ENCODE assay signal across 7 mouse cellular contexts in the genomic region with DNA sequence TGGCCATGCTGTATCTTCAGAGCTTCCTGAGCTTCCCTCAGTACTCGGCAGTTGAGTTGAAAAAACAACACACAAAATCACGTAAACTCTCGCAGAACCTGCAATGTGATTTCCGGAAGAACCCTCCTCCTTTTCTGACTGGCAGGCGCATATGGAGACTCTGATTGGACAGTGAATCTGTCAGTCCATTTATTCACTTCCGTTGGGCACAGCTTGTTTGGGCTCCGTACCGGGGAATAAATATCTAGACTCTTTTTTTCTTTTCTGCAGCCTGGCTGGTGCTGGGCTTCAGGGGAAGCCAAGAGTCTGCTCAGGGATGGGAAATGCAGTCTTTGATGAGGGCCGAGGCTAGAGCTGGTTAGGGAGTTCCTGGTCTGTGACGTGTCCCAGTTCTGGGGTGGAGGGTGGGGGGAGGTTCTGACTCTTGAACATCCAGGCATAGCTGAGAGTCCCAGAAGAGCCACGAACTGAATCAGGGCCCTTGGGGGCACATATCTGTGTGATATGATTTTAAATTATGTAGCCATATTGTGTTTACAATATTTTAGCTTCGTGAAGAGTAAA. TPM values are rescaled to one million over a fixed set of nuclear protein-coding genes. Genes with fewer than 3 reads are reported as not detected.
DNase-seq lines count a peak whose midpoint lies in the region; ATAC-seq lines count a peak whose summit lies in the region.
"Not testable (repeated sequence)": the region's sequence is repeated elsewhere in the genome, so short reads cannot be mapped to it uniquely, and the experiment has no call there.

A gene (minus strand): TSS at position 109 of the 564 bp plus-strand sequence.

- H3K9me3 ChIP-seq in embryonic facial prominence, embryonic 15.5 days (replicated peaks); limb, embryonic 10.5 days (replicated peaks); midbrain, embryonic 11.5 days (ENCODE audit: control insufficient read depth, low read length): not testable (repeated sequence)

- WGBS in embryonic facial prominence, embryonic 15.5 days: 33% methylated on average over 11 of the region's 12 CpGs
- 31% methylated on average over 12 of the region's 12 CpGs for WGBS in limb, embryonic 10.5 days
- WGBS in midbrain, embryonic 11.5 days: 41% methylated on average over 11 of the region's 12 CpGs

- H3K4me2 ChIP-seq in embryonic facial prominence, embryonic 15.5 days (replicated peaks); midbrain, embryonic 11.5 days: not testable (repeated sequence)

- H3K27ac ChIP-seq in embryonic facial prominence, embryonic 15.5 days (replicated peaks); limb, embryonic 10.5 days; midbrain, embryonic 11.5 days (ENCODE audit: low read depth, low read length): not testable (repeated sequence)

- H3K4me3 ChIP-seq in embryonic facial prominence, embryonic 15.5 days (replicated peaks): peak within 1 kb of the TSS; percentile 34
- H3K4me3 ChIP-seq in limb, embryonic 10.5 days: peak within 1 kb of the TSS; percentile 33
- H3K4me3 ChIP-seq in midbrain, embryonic 11.5 days (ENCODE audit: low read depth, low read length): peak within 1 kb of the TSS; percentile 14; the same call in 1 of the 2 replicates

- not testable (repeated sequence) for H3K4me1 ChIP-seq in embryonic facial prominence, embryonic 15.5 days; limb, embryonic 10.5 days; midbrain, embryonic 11.5 days (ENCODE audit: control insufficient read depth, insufficient read depth, low read length)

- not testable (repeated sequence) for H3K9ac ChIP-seq in embryonic facial prominence, embryonic 15.5 days; midbrain, embryonic 11.5 days (ENCODE audit: low read length)

- H3K27me3 ChIP-seq in embryonic facial prominence, embryonic 15.5 days; limb, embryonic 10.5 days (ENCODE audit: low read depth, poor library complexity, severe bottlenecking); midbrain, embryonic 11.5 days (ENCODE audit: control insufficient read depth, insufficient read depth, low read length): not testable (repeated sequence)

- not testable (repeated sequence) for H3K36me3 ChIP-seq in embryonic facial prominence, embryonic 15.5 days; limb, embryonic 10.5 days; midbrain, embryonic 11.5 days (ENCODE audit: control insufficient read depth, insufficient read depth, low read length)

- peak; percentile 79 for ATAC-seq in embryonic facial prominence, embryonic 15.5 days (ENCODE audit: insufficient number of reproducible peaks, low FRiP score, low TSS enrichment, low read depth)
- ATAC-seq in midbrain, embryonic 11.5 days (ENCODE audit: low FRiP score): peak; percentile 95

- DNase-seq in adrenal gland, postnatal 25 days: peak; percentile 11
- peak; percentile 85 to 87 for DNase-seq in heart, adult 9 months (ENCODE audit: low spot score in 2 of 2)
- DNase-seq in kidney, adult 8-10 months: peak; percentile 57 to 72
- peak; percentile 29 for DNase-seq in limb, embryonic 10.5 days (ENCODE audit: low spot score)
- peak; percentile 86 for DNase-seq in midbrain, embryonic 11.5 days (ENCODE audit: low spot score, missing footprints)
- peak; percentile 47 to 64 for DNase-seq in right cerebral cortex, postnatal 36 days (ENCODE audit: low spot score in 2 of 2)

RNA-seq across cellular contexts. Expression of the gene that starts here (rescaled TPM):
- total RNA-seq in adrenal gland, postnatal 25 days (2021): 3.8 and 3.9 TPM in 2 replicates
- 2.4 and 3.2 TPM in 2 replicates for polyA plus RNA-seq in embryonic facial prominence, embryonic 15.5 days (2015; fragmentation: Nextera tagmentation; extraction: Ambion mirVana)
- 3.1 and 3.4 TPM in 2 replicates for polyA plus RNA-seq in limb, embryonic 10.5 days (2016; fragmentation: Nextera tagmentation; extraction: Ambion mirVana)
- 2.5 and 3.1 TPM in 2 replicates for polyA plus RNA-seq in midbrain, embryonic 11.5 days (2014; fragmentation: Nextera tagmentation; extraction: Ambion mirVana)

Comparison
In these comparisons a context has a peak if more than half of its experiments do, and no peak if none do; other contexts are left out.
1. DNase-seq: peak in every context shown above with its lines; median percentile 86 in heart, adult 9 months; 86 in midbrain, embryonic 11.5 days; 64 in kidney, adult 8-10 months; 56 in right cerebral cortex, postnatal 36 days; 29 in limb, embryonic 10.5 days; 11 in adrenal gland, postnatal 25 days.